Mouse (Mus musculus): ENCODE results near the gene Alpk1.

The Alpk1 gene

DNA sequence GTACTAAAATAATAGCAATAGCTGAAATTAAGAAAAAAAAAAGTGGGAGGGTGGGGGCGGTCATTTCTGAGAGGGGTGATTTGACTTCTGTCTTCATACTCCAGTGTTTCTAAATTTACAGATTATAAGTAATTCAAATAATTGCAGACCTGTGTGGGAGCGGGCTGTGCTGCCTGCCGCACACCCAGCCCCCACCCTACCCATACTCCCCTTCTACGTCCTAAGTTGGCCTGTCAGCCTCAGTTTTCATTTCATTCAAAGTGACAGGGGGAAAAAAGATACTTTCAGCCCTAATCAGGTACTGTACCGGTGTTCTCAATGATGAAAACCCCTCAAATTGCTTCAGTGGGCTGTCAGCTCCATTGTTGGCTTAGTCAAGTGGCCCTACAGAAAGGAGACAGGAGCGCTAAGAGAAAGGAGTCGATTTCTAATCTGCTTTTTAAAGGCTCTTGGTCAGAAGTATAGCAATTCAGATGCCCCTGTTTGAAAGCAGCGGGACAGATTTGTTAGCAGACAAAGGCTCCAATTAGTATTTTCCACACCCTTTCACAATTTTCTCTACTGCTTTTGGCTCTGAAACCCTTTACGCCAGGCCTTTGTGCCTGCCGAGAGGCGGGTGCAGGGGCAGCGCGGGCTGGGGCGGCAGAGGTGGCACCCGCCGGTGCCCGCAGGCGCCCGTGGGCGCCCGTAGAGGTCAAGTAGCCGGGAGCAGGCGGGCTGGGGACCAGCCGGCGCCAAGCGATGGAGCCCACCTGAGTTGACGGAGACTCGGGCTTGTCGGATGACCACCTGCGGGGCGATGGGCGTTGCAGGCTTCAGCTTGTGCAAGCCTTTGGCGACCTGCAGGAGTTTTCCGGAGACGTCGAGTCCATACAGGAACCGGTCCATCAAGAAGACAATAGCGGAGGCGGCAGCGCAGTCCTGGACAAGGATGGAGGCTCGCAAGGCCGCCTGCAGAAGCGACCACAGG lies 85.2 kb downstream of the Alpk1 start:
- no peak for DNase-seq (ENCODE audit: low read depth)

DNA sequence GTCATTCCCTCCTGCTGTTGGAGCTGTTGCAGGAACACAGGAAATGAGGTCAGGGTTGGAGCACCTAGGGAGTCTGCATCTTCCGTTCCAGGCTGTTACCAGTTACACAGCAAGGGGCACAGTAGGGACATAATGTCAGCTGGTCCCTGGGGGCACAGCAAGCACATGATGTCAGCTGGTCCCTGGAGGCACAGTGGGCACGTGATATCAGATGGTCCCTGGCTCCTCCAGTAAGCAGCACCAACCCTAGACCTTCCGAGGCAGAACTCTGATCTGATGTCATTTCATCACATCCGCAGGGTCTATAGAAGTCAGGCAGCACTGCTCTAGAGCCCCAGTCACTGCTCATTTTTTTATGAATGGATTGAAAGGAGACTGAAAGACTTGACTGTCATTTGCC lies 89.1 kb downstream of the Alpk1 start:
- DNase-seq (ENCODE audit: low read depth) = no peak

DNA sequence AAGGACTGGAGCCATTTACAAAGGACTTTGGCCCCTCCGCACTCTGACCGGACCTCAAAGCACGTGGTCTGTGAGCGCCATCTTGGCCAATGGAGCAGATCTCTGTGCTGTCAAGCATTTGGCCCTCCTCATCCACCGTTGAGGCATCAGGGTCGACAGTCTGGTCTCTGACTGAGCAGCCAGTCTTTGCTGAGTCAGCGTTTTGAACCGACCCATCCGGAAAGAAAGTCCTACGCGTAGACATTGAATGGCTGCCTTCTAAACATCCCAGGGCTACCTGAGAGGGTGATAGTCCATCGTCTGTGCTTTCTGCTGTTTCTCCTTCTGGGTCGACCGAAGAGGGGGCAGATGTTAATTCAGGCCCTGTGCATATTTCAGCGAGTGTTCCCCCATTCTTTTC lies 100.6 kb downstream of the Alpk1 start:
- no peak for DNase-seq (ENCODE audit: low read depth)

DNA sequence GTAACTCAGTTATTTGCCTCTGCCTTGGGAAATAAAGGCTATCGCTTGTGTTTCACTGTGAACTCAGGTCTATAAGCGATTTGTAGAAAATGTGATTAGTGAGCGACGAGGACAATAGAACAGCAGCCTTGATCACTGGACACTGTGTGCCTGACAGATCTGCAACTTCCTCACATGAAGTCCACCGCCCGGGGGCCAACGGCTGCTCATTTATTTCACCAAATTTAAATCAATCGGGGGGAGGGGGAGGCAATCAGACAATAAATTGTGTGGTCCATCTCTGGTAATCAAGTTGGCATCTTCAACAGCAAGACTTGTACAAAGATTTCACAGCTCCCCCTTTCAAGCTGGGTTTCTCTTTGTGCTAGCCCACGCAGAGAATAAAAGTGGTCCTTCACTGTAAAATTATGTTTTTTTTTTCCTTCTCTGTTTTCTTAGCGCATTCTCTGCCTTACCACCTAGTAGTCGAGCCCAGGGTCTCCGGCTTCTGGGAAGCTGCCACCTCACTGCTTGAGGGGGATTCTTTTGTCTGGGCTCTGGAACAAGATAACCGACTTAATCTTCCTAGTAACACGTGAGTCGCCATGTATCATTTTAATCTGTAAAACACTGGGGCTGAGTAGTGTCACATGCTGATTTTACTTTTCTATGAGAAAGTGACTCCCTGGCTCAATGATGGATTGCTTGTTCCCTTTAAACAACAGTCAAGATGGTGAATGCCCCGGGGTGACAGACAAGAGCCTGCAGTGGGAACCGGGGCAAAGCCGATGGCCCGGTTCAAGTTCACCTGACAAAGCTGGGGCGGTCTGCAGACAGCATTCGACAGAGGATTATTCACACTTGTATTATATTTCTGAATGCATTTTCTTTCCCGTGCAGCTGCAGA lies 118.4 kb downstream of the Alpk1 start:
- DNase-seq (ENCODE audit: low read depth) = no peak

DNA sequence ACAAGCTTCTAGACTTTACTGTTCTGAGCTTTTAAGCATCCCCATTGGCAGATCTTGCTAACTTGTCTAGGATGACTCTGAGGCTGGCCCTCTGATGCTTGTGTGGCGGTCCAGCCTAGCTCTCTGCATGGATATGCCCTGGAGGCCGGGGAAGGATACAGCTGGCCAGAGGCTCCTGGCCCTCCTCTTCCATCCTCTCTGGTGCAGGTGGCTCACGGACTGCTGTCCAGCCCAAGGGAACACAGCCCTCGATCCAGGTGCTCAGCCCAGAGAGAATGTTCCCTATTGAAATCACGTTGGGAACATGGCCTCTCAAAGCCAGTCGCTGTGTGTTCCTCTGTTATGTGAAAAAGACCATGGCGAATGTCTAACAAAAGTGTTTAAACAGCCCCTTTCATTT lies 119.6 kb downstream of the Alpk1 start:
- DNase-seq (ENCODE audit: low read depth) = no peak

DNA sequence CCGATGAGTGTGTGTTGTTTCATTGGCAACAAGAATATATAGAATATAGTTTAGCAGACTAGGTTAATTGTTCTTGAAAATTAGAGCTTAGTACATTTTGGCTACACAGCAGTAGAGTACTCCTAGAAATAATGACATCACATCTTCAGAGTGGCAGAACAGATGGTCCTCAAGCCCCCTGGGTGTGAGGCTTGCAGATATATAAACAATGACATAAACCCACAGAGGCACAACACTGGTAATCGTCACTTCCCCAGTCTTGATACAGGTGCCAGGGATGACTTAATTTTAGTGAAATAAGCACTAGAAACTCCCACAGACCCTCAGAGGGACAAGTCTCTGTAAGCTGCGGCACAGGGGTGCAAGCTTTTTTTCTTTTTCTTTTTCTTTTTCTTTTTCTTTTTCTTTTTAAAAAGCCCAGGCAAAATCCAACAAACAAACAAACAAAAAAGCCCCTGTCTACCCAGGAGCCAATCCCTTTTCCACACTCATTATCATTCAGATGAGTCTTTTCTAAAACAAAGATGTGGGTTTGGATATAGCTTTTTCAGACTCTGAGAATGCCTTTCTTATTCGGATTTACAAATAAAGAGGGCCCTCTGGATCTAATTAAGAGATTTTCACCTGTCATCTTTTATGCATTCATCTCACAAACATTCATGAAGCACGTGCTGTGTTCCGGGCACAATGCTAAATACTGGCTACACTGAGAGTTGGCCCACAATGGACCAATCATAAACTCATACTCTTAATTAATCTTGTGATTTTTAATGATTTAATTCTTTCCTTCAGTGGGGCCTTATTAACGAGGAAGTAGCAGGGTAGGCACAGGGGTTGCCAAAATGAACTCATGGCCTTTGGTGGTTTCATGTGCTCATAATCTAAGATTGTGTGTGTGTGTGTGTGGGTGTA lies 128.3 kb downstream of the Alpk1 start:
- DNase-seq (ENCODE audit: low read depth) = no peak

DNA sequence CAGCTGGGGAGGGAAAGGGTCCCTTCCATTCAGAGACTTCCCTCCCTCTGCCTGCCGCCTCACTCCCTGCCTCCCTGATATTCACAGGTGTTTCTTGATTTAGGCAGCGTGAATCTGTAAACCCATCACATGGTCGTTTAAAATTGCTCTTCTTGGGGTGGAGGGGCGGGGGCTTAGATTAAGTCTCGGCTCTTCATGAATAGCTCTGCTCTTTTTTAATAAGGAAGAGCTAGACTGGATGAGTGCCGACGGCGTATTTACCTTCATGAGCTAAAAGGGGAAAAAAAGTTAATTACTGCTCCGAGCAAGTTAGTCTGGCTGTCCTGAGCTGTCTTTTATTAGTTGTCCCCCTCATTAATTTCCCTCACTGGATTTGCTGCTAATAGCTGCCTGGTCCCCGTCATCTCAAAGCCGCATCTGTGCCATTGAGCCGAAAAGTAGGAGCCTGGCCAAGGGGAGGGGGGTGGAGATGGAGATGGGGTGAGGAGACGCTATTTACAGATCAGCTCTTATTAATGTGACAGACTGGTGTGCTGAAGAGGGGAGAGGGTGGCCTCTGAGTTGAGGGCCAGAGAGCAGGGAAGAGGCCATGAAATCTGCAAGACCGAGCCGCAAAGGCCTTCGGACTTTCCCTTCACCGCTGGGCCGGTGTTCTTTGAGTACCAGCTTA lies 134.0 kb downstream of the Alpk1 start:
- no peak for DNase-seq (ENCODE audit: low read depth)

DNA sequence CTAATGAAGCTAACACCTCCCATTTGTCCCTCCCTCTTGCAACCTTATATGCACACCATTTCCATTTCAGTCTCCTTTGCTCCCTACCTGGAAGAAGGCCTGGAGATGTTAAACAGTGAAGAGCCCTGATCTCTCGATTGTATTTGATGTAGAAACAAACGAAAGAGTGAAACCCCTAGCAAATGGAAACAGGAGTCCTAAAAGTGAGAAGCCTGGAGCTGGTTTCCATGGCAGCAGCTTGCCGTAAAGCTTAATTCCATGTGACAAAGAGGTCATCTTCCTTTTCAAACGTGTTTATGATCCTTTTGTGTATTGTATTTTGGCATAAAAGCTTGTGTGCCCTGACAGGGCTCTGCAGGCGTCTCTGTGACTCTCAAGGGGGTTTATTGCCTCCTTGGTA lies 138.1 kb downstream of the Alpk1 start:
- DNase-seq (ENCODE audit: low read depth) = no peak

DNA sequence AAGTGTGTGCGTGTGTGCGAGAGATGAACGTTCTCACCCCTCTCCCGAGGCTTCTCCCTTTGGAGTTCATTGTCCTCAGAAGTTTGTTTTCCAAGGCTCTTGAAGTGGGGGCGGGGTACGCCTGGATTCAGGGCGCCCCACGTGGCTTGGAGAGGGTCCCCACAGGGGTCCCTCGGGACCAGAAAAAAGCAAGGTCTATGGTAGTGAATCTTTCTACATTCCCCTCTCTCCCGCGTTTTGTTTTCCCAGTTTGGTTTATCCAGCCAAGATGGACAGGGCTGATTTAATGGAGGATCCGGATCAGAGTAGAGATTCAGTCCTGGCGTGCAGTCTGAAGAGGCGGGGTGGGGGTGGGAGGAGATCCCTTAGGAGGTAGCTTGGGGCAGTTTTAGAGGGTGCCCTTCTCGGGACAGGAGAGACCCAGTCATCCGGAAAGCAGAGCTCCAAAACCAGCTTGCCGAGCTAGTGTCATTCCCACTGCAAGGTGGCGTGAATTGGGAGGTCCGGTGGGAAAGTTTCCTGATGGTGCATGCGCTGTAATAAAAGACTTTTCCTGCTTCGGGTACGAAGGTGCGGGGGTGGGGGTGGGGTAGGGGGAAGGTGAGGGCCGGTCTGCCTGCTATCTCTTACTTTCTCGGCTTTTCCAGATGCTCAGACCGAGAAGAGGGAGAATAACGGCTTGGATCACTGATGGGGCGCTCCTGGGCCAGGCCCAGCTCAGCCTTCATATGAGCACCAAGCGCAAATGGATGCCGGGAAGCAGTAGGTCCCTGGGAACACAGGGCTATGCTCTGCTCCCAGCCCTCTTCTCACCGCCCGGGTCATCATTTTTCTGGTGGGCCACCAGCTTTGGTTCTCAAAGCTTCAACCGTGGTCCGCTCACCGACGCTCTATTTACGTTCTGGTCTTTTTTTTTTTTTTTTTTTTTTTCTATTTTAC lies 139.3 kb downstream of the Alpk1 start:
- no peak for DNase-seq (ENCODE audit: low read depth)

DNA sequence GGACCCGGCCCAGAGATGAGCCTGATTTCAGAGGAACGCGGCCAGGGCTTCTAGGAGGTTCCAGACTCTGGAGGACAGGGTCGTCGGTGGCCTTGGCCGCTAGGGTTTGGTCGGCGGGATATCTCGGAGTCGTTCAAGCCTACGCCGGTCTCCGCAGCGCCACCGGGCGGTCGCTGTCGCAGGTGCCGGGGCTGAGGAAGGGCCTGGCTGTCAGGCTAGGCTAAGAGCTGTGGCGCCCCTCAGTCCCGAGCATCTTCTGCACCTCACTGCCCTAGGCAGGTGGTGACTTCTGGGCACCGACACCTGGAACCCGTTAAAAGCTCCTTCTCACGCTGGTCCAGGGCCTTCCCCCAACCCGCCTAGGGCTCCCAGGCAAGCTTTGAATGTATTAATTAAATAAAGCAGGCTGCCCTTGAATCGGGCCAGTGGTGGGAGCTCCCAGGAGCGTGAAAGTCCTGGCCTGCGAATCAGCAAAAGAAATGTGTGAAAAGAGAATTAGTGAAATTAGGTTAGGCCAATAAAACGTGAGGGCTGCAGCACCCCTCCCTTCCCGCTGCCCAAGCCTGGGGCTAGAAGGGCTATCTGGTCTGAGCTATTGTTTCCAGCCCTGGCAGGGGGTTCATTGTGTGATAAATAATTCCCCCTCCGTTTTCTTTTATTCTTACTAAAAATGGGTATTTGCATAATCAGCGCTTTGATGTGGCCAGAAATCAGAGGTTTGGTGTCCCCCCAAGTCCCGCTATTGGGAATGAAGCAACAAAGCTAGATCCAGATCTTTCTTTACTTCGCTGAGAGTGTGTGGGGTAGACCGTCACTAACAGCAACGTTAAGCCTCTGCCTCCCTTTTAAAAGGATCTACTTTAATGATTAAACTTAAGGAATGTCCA lies 140.2 kb downstream of the Alpk1 start:
- no peak for DNase-seq (ENCODE audit: low read depth)

DNA sequence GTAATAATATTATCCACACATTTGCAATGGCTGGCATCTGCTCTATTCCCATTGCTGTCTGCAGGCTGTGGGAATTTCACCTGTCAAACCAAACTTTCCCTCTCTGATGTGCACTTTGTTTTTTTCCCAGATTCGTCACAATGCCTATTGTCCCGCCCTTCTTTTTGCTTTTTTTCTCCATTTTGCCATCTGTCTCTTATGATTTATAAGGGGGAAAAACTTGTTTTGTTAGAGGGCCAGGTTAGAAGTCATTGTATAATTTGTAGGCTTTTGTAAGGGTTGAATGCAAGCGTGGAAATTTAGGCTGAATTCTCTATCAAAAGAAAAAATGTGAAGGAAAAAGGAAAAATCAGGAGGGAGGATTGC lies 145.4 kb downstream of the Alpk1 start:
- DNase-seq (ENCODE audit: low read depth) = no peak

DNA sequence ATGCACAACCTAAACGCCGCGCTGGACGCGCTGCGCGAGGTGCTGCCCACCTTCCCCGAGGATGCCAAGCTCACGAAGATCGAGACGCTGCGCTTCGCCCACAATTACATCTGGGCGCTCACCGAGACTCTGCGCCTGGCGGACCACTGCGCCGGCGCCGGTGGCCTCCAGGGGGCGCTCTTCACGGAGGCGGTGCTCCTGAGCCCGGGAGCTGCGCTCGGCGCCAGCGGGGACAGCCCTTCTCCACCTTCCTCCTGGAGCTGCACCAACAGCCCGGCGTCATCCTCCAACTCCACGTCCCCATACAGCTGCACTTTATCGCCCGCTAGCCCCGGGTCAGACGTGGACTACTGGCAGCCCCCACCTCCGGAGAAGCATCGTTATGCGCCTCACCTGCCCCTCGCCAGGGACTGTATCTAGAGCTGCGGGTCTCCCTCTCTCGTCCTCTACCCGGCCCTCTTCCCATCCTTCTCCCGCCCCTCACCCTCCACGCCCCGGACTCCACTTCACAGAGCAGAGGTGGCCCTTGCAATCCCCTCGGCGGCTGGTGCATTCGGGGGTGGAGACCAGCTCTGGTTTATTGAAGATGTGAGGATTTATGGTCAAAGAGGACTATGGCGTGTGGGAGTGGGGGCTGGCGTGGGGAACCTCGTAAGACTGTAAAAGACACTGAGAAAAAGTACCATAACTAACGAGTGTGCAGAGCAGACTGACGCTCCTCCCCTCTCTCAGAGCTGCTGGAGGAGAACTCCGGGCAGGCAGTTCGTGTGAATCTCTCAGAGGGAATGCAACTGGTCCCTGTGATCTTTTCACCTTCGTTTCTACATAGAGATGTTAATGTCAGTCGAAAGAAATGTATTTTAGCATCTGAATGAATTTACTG lies 146.0 kb downstream of the Alpk1 start:
- peak; percentile 50 for DNase-seq (ENCODE audit: low read depth)

DNA sequence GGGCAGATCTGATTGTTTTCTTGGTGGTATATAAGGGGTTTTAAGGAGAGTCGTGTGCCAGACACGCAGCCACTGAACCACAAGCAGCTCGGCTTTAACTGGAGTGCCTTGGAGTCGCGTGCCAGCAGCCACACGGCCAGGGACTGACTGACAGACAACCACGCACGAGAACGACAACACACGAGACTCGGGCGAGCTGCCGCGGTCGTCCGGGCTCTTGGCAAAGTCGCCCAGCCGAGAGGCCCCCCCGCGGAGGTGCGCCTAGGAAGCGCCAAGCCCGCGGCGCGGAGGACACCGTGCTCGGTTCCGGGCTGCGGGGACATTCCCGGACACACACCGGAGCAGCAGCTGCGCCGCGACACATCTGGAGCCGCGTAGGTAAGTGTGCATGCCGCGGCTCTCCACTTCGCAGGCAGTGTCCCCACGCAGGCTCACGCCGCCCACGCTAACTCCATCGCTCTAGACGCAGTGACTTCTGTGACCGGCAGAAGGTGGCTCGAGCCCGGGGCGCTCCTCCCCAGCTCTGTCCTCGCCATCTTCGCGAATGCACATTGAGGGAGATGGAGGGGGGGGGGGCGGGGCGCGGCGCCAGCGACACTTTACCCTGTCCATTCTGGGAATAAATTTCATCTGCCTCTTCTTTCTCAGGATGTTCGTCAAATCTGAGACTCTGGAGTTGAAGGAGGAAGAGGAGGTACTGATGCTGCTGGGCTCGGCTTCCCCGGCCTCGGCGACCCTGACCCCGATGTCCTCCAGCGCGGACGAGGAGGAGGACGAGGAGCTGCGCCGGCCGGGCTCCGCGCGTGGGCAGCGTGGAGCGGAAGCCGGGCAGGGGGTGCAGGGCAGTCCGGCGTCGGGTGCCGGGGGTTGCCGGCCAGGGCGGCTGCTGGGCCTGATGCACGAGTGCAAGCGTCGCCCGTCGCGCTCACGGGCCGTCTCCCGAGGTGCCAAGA lies 147.0 kb downstream of the Alpk1 start, which contains the start of gene Neurog2:
Neurog2 (plus strand) TSS at position 56 of the 953 bp plus-strand sequence.
- no peak for DNase-seq (ENCODE audit: low read depth)

DNA sequence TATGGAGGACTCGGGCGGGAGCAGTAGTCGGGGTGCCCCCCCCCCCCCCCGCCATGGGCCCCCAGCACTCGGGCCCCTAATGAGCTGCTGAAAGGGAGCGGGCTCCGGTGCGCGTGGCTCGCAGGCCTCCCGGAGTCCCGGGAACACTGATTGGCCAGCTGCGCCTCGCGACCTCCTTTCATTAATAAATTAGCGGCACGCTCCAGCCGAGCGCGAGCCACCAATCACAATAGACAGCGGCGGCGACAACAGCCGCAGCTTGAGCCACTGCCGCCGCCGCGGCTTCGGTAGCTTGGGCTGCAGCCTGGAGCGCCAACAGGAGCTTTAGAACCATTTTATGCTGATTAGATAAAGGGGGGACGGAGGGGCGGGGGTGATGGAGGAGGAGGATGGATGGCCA lies 147.8 kb downstream of the Alpk1 start:
- no peak for DNase-seq (ENCODE audit: low read depth)

DNA sequence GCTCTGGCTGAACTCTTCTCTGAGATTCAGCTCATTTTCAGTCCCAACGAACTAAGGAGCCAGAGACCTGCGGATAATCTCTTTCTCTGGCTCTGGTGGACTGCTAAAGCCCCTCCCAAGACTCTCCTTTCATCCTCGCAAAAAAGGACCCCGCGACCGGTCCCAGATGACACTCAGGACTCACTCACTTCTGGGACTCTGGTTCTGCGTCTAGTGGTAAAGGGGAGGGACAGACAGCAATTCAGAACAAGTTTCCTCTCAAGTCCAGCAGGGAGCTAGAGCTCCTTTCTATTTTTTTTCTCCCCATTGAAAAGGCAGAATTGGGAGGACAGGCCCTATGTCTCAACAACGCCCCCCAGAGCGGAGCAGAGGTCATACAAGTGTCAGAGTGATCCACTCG lies 148.7 kb downstream of the Alpk1 start:
- DNase-seq (ENCODE audit: low read depth) = no peak

DNA sequence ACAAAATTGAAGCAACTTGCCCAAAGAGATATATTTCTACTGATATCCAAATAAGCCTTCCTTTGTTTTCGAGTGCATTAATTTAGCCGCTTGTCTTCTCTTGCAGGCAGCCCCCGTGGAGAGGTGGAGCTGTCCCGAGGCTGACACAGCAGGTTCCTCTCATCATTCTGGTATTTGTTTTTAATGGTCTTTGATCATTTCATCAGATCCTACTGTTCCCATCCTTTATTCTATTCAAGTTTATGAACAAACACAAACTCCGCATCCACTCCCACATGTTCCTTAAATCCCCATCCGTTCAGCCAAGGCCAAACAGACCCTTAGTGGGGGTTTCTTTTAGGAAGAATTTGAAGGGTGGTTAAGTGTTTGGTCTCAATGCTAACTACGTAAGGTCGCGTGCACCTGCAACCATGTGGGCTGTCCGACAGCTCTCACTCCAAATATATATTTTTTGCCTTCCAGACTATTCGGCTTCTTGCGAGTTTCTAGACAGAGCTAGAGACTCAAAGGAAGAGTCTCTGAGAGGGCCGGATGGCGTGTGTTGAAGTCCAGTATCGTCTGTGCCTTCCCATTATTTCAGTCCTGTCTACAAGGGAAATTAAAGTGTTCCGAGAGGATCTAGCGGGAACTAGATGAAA lies 149.5 kb downstream of the Alpk1 start:
- no peak for DNase-seq (ENCODE audit: low read depth)

Data from c-Kit-positive CD71-positive TER-119-negative erythroid progenitor cells, embryonic 14.5 days (primary cell).